Mouse (Mus musculus) forebrain, embryonic 11.5 days (tissue): ENCODE results near the gene Fmnl2. TPM values are rescaled to one million over a fixed set of nuclear protein-coding genes. Genes with fewer than 3 reads are reported as not detected.

Source experiments
- ATAC-seq: fragments of 200-750 bp; cut with Nextera tagmentation; replicated peaks from 2 replicates; pipeline ENCODE4 v1.8.0; 2017; ENCODE audit warnings: moderate TSS enrichment; ENCODE audit not compliant: low FRiP score
- DNase-seq: peaks from one replicate; pipeline ENCODE4 v3.0.0-alpha.2; 2017; ENCODE audit warnings: low spot score
- H3K27ac ChIP-seq: fragments of 300-500 bp; sonication (generic); 2 replicates; pipeline ENCODE4 v1.5.1; 2014; ENCODE audit warnings: low read depth, low read length
- H3K27me3 ChIP-seq: fragments of 300-500 bp; sonication (generic); 2 replicates; pipeline ENCODE4 v1.6.1; 2014; ENCODE audit warnings: mild to moderate bottlenecking, low read length, mixed read lengths; ENCODE audit not compliant: control insufficient read depth, insufficient read depth
- H3K36me3 ChIP-seq: fragments of 300-500 bp; sonication (generic); 2 replicates; pipeline ENCODE4 v1.6.1; 2014; ENCODE audit warnings: mild to moderate bottlenecking, low read length, moderate library complexity, mixed read lengths; ENCODE audit not compliant: control insufficient read depth, insufficient read depth
- H3K4me1 ChIP-seq: fragments of 300-500 bp; sonication (generic); replicated peaks from 2 replicates; pipeline ENCODE4 v1.6.1; 2014; ENCODE audit warnings: low read length, mixed read lengths; ENCODE audit not compliant: control insufficient read depth, insufficient read depth
- H3K4me2 ChIP-seq: fragments of 300-500 bp; sonication (generic); 2 replicates; pipeline ENCODE4 v1.6.1; 2014; ENCODE audit warnings: low read depth, mild to moderate bottlenecking, low read length, moderate library complexity, mixed read lengths; ENCODE audit not compliant: severe bottlenecking
- H3K4me3 ChIP-seq: fragments of 300-500 bp; sonication (generic); 2 replicates; pipeline ENCODE4 v1.5.1; 2014; ENCODE audit warnings: low read depth, low read length
- H3K9ac ChIP-seq: fragments of 300-500 bp; sonication (generic); 2 replicates; pipeline ENCODE4 v1.6.1; 2014; ENCODE audit warnings: low read length
- H3K9me3 ChIP-seq: fragments of 300-500 bp; sonication (generic); 2 replicates; pipeline ENCODE4 v1.6.1; 2016; ENCODE audit warnings: low read length, mixed read lengths; ENCODE audit not compliant: control insufficient read depth
- WGBS: fragments of 180-500 bp; shearing (Covaris S2); extraction: QIAGEN DNeasy Blood & Tissue Kit; methylation state at CpG from one replicate; pipeline ENCODE4 v1.1.7; 2014; 5-methylcytosine and 5-hydroxymethylcytosine counted together
- polyA plus RNA-seq: library from polyadenylated mRNA; unstranded; fragments of >200 nt; fragmentation: Nextera tagmentation; extraction: Ambion mirVana; gene quantifications from 2 replicates; pipeline ENCODE4 v1.2.1, GENCODE M21; 2014

The Fmnl2 gene
- polyA plus RNA-seq, 1 experiment from 2014 or later, result 10.4 TPM

- no peak overlapping the region for H3K4me3 ChIP-seq
- 93% methylated on average over 2 of the region's 2 CpGs for WGBS
- no peak overlapping the region for H3K4me2 ChIP-seq
- H3K36me3 ChIP-seq, result no peaks in the 10 kb centered on the region
- no peaks in the 10 kb centered on the region for H3K9me3 ChIP-seq
- H3K4me1 ChIP-seq, result no peaks in the 10 kb centered on the region
- ATAC-seq (no peak), DNase-seq (no peak)
- no peak overlapping the region for H3K27ac ChIP-seq
- no peak overlapping the region for H3K9ac ChIP-seq
- no peaks in the 10 kb centered on the region for H3K27me3 ChIP-seq
These were observed 222.1 kb downstream of the Fmnl2 start for GRCm38 (mm10) chr2:53079693-53080286.

GRCm38 (mm10) chr2:53082045-53082444 is 224.4 kb downstream of the Fmnl2 start:
- no peak overlapping the region for H3K27ac ChIP-seq

GRCm38 (mm10) chr2:53082501-53082900 is 224.8 kb downstream of the Fmnl2 start:
- Histone ChIP-seq H3K27ac (no peak overlapping the region), H3K9ac (no peak overlapping the region), H3K4me2 (no peak overlapping the region), H3K4me3 (no peak overlapping the region), H3K4me1 (no peaks in the 10 kb centered on the region), H3K36me3 (no peaks in the 10 kb centered on the region), H3K9me3 (no peaks in the 10 kb centered on the region), H3K27me3 (no peaks in the 10 kb centered on the region)
- WGBS, result 81% methylated on average over 5 of the region's 5 CpGs
- ATAC-seq (no peak), DNase-seq (no peak)

More at GRCm38 (mm10) chr2:53082045-53082444, 224.4 kb downstream of the Fmnl2 start:
- H3K4me3 ChIP-seq, result no peak overlapping the region
- H3K9me3 ChIP-seq, result no peaks in the 10 kb centered on the region
- WGBS, result 82% methylated on average over 4 of the region's 4 CpGs
- DNase-seq, result no peak
- no peaks in the 10 kb centered on the region for H3K4me1 ChIP-seq
- H3K4me2 ChIP-seq, result no peak overlapping the region
- ATAC-seq, result no peak
- H3K36me3 ChIP-seq, result no peaks in the 10 kb centered on the region
- H3K27me3 ChIP-seq, result no peaks in the 10 kb centered on the region
- no peak overlapping the region for H3K9ac ChIP-seq

GRCm38 (mm10) chr2:53083241-53083640 is 225.6 kb downstream of the Fmnl2 start:
- peak; percentile 64; the same call in 1 of the 2 replicates for ATAC-seq
- Histone ChIP-seq H3K4me3 (no peak overlapping the region), H3K36me3 (no peaks in the 10 kb centered on the region), H3K27me3 (no peaks in the 10 kb centered on the region), H3K9me3 (no peaks in the 10 kb centered on the region), H3K4me2 (no peak overlapping the region), H3K9ac (no peak overlapping the region), H3K27ac (no peak overlapping the region), H3K4me1 (no peaks in the 10 kb centered on the region)
- no peak for DNase-seq
- 37% methylated on average over 1 of the region's 1 CpGs for WGBS

- Histone ChIP-seq H3K9ac (no peak overlapping the region), H3K9me3 (no peaks in the 10 kb centered on the region), H3K4me1 (no peaks in the 10 kb centered on the region), H3K36me3 (no peaks in the 10 kb centered on the region), H3K4me2 (no peak overlapping the region), H3K27ac (no peak overlapping the region), H3K4me3 (no peak overlapping the region), H3K27me3 (no peaks in the 10 kb centered on the region)
- ATAC-seq, result 0 out of 2 replicates have a peak, but pooled peaks have one; percentile 31
- peak; percentile 57 for DNase-seq
- WGBS, result 63% methylated on average over 9 of the region's 9 CpGs
These were observed 228.1 kb downstream of the Fmnl2 start for GRCm38 (mm10) chr2:53085617-53086202.

GRCm38 (mm10) chr2:53088744-53089143 is 231.1 kb downstream of the Fmnl2 start:
- no peak for DNase-seq

GRCm38 (mm10) chr2:53095031-53095430 is 237.4 kb downstream of the Fmnl2 start:
- WGBS, result 91% methylated on average over 9 of the region's 9 CpGs
- Histone ChIP-seq H3K27ac (no peak overlapping the region), H3K4me2 (no peak overlapping the region), H3K36me3 (no peaks in the 10 kb centered on the region), H3K4me1 (no peaks in the 10 kb centered on the region), H3K9me3 (no peaks in the 10 kb centered on the region), H3K4me3 (no peak overlapping the region), H3K27me3 (no peaks in the 10 kb centered on the region), H3K9ac (no peak overlapping the region)
- DNase-seq (no peak), ATAC-seq (no peak)

More at GRCm38 (mm10) chr2:53088744-53089143, 231.1 kb downstream of the Fmnl2 start:
- Histone ChIP-seq H3K4me3 (no peak overlapping the region), H3K9me3 (no peaks in the 10 kb centered on the region), H3K36me3 (no peaks in the 10 kb centered on the region), H3K27ac (no peak overlapping the region), H3K4me1 (no peaks in the 10 kb centered on the region), H3K27me3 (no peaks in the 10 kb centered on the region), H3K9ac (no peak overlapping the region), H3K4me2 (no peak overlapping the region)
- 93% methylated on average over 3 of the region's 3 CpGs for WGBS
- ATAC-seq, result no peak

GRCm38 (mm10) chr2:53095489-53095888 is 237.8 kb downstream of the Fmnl2 start:
- no peak overlapping the region for H3K4me2 ChIP-seq
- no peaks in the 10 kb centered on the region for H3K36me3 ChIP-seq
- no peaks in the 10 kb centered on the region for H3K27me3 ChIP-seq
- H3K4me3 ChIP-seq, result no peak overlapping the region
- no peak overlapping the region for H3K9ac ChIP-seq
- ATAC-seq, result no peak
- no peak for DNase-seq
- no peak overlapping the region for H3K27ac ChIP-seq
- WGBS, result 90% methylated on average over 3 of the region's 3 CpGs
- H3K9me3 ChIP-seq, result no peaks in the 10 kb centered on the region
- no peaks in the 10 kb centered on the region for H3K4me1 ChIP-seq

- WGBS, result 61% methylated on average over 2 of the region's 2 CpGs
- DNase-seq (no peak), ATAC-seq (no peak)
- Histone ChIP-seq H3K36me3 (peaks cover 2% of the 10 kb centered on the region; the same call in 1 of the 2 replicates), H3K4me2 (no peak overlapping the region), H3K9me3 (no peaks in the 10 kb centered on the region), H3K4me1 (no peaks in the 10 kb centered on the region), H3K27me3 (no peaks in the 10 kb centered on the region), H3K4me3 (no peak overlapping the region), H3K9ac (no peak overlapping the region), H3K27ac (no peak overlapping the region)
These were observed 242.4 kb downstream of the Fmnl2 start for GRCm38 (mm10) chr2:53100093-53100492.
